Mouse (Mus musculus) c-Kit-positive CD71-positive TER-119-positive erythroid progenitor cells, embryonic 14.5 days (primary cell): ENCODE results near the gene Gm44965.
"Not testable (repeated sequence)": the region's sequence is repeated elsewhere in the genome, so short reads cannot be mapped to it uniquely, and the experiment has no call there.

Source experiments
- DNase-seq: peaks from one replicate; pipeline ENCODE4 v3.0.0-alpha.2; 2013; ENCODE audit warnings: low spot score

Gm44965 gene

GRCm38 (mm10) chr6:48581257-48581656, 12.5 kb upstream of the Gm44965 start:
- DNase-seq: no peak

DNA sequence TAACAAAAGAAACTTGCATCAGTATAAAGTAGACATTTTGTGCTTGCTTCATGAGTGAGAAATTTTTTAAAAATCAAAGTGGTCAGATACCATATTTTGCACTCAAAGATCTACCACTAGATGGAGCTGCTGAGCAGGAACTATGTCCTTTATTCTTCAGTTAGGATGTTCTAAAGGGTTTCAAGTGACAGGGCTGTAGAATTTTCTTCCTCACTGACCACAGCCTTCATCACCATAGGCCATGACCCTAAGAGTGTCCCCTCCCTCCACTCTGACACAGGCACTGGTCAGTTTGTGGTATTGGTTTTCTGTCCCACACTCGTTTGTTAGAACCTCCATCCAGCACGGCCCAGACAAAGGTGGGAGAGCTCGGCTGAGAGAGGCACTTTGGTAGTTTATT, 11.7 kb upstream of the Gm44965 start:
- DNase-seq: peak; percentile 28

DNA sequence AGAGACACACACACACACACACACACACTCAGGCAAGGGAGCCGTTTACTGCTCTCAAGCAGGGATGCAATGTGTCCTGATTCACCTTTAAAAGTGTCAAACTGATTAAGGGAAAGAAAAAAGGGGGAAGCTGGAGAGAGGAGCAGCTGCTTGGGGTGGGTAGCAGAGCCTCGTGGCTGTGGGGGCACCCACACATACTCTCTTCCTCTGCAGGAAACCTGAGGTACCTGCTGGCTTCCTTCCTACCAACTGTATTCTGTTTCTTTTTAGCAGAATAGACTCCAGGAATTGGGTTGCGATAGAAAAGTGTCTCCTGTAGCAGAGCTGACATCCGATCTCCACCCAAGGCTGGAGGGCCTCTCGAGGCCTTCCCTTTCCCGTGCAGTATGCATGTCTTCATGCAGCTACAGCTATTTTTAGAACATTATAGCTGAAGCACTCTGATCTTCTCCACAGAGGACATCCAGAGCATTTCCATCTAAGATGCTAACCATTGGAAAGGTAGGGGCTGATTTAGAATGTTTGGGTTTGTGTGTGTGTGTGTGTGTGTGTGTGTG, 4.5 kb upstream of the Gm44965 start, which contains the start of gene Gm45021:
Gm45021 (plus strand) TSS at position 417 of the 557 bp plus-strand sequence.
- no peak for DNase-seq

DNA sequence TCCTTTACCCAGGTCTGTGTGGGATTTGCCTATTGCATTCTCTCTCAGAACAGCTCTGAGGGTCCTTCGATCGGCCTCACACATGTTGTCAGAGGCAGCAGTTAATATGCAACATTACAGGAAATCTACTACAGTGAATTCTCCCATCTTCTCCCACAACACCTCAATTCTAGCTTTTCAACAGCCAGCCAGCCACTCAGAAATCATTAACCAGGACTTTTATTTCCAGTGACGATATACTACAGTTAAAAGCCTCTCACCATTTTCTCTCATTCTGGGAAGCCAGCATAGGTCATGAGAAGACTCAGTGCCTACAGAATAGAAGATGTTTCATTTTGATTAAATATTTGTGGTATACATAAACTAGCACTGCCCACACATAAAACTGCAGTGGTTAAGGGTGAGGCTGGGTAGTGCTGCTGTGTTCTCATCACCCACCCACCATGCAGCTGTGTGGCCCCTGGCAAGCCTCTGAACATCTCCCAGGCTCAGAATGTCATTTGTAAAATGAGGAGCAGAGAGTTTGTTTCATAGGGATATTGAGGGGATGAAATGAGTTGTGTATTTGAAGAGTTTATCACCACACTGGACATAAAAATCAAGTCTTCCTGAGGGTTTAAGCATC, 2.4 kb upstream of the Gm44965 start:
- DNase-seq: no peak

GRCm38 (mm10) chr6:48591871-48592270, 1.9 kb upstream of the Gm44965 start:
- DNase-seq: no peak

DNA sequence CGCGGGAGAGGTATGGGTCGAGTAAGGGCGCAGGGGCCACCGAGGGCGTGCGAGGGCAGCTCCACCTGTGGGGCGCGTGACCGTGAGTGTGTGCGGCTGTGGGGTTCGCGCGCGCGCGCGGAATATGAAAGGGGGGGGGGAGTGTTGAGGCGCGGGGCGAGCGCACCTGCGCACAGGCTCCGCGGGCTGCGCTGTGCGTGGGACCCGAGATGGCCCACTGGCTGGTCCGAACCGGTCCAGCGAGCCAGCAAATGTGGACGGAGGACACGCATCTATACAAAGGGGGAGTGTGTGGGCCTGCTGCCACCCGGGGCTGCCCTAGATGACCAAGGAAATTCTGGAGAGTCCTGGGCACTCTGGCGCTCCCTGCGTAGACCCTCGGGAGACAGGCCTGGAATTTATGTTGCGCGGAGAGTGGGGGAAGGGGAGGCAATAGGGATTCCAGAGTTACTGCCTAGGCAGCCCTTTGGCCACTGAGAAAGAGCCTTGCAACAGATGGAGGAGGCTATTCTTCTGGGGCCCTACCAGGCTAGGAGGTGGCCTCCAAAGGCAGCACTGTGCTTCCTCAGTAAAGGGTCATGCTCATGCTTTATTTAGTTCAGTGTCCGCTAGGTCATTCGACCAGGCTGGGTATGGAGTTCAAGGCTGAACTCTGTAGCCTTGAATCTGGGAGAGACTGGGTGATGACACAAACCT, 450 bp downstream of the Gm44965 start:
- DNase-seq: no peak

GRCm38 (mm10) chr6:48595278-48595677, 1.5 kb downstream of the Gm44965 start:
- DNase-seq: no peak

GRCm38 (mm10) chr6:48596545-48597232, 2.9 kb downstream of the Gm44965 start:
- no peak for DNase-seq

- no peak for DNase-seq
Observed at GRCm38 (mm10) chr6:48597233-48597625, 3.5 kb downstream of the Gm44965 start.

- no peak for DNase-seq
Observed at GRCm38 (mm10) chr6:48600594-48600993, 6.9 kb downstream of the Gm44965 start.

- DNase-seq: peak; percentile 84
Observed at GRCm38 (mm10) chr6:48601271-48602079, 7.7 kb downstream of the Gm44965 start, which contains the start of gene Zfp775. Zfp775 (plus strand) TSS chr6:48602063.

DNA sequence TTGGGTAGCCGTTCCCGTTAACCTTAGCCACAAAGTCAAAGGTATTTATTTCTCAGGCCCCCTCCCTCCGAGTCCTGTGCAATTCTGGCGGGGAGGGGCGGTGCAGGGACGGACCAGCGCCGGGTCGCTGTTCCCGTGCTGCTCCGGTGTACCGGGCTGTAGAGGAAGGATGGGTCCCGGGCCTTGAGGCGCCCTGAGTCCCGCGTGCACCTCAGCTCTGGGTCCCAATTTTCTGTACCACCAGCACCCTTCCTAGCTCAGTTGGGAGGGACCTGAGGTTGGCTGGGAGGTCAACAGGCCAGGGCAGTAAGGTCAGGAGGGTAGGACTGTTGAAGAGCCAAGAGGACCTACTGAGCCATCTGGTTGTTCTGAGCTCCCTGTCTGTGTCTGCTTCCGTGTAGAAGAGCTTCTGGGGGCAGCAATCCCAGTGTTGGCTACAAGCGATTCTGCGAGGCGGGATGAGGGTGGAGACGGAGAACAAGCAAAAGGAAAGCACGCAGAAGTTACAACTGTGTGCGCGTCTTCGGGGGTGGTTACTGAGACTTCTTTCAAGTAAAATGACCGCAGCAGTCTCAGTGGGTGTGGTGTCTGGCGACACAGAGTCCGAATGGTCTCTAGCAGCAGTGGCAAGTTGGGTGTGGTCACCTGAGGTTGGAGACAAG, 8.5 kb downstream of the Gm44965 start:
- DNase-seq: no peak

- DNase-seq: no peak
Observed at GRCm38 (mm10) chr6:48608124-48608523, 14.4 kb downstream of the Gm44965 start.

GRCm38 (mm10) chr6:48609512-48609911, 15.8 kb downstream of the Gm44965 start:
- no peak for DNase-seq

DNA sequence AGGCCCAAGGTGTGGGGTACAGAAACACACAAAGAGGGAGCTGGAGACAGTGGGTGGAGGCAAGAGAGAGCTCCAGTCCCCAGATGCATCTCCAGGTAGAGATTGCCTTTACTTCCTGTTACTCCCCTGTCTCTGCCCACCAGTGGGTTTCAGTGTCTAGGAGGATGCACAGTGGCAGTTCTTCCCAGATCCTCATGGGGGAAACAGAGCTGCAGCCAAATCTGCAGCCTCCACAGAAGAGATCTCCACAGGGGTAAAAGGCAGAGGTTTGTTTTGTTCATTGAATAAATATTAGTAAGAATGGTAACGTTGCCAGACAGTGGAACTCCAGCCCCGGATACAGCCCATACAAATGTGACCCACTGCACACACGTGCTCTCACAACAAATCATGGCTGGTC, 16.9 kb downstream of the Gm44965 start:
- no peak for DNase-seq

GRCm38 (mm10) chr6:48613464-48613863, 19.7 kb downstream of the Gm44965 start:
- DNase-seq: no peak

- no peak for DNase-seq
Observed at GRCm38 (mm10) chr6:48614756-48615155, 21.0 kb downstream of the Gm44965 start.

GRCm38 (mm10) chr6:48620031-48620430, 26.3 kb downstream of the Gm44965 start:
- no peak for DNase-seq

DNA sequence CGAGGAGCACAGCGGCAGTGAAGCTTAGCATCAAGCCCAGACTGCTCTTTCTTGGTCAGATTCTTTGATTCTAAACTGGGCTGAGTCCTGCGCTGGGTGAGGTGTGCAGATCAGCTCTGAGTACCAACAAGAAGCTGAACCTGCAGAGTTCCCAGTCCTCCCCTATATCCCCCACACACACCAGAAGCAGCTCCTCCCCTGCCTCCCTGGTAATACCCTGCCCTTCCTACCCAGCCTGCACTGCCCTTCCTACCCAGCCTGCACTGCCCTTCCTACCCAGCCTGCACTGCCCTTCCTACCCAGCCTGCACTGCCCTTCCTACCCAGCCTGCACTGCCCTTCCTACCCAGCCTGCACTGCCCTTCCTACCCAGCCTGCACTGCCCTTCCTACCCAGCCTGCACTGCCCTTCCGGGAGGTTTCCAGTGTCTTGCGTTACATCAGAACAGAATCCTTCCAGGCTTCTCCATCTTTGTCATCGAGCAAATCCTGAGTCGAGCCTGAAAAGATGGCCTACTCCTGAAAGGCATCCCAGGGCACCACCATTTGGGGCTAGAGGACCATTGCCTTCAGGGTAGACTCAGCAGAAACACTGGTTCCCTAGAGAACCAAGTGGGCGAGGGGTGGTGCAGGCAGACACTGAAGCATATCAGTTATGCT, 28.6 kb downstream of the Gm44965 start:
- DNase-seq: not testable (repeated sequence)

DNA sequence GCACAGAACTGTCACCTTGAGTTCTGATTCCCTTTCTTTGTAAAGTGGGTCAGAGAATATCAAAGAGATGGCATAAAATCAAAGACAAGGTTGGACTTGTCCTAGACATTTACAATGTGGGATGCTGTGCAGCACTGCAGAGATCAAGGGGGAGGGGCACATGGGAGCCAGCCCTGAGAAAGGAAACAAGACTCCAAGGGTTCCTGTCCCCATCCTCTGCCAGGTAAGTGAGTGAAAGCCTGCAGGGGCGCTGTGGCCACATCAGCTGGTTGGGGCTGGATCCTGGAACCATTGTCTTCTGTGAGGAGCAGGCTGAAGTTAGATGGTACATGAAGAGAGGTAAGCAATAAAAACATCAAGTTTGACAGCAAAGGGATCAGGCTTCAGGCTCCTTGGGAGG, 29.7 kb downstream of the Gm44965 start:
- no peak for DNase-seq

DNA sequence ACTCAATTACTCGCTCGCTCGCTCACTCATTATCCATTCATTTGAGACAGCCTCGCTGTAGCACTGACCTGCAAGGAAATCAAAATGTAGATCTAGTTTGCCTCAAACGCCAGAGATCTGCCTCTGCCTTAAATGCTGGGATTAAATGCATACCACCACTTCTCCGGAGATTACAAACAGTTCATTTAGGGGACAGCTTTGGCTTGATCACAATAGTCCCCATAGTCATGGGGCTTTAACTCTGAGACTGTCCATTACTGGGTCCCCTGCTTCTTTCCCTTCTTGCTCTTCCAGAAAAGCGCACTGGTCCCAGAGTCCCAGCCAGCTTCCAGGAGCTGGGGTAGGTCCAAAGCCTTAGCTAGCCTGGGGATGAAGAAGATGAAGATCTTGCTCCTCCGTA, 32.7 kb downstream of the Gm44965 start, which contains the start of gene AI854703:
AI854703 (plus strand) TSS at position 301 of the 400 bp plus-strand sequence.
- DNase-seq: no peak
